Mouse (Mus musculus) splenic B cell, adult 2 months (primary cell): Measurements from ENCODE around the gene Myo1b.

Source experiments
- DNase-seq: peaks from one replicate; pipeline ENCODE4 v3.0.0-alpha.2; 2011; ENCODE audit warnings: low read depth, low spot score
- H3K27me3 ChIP-seq: 2 replicates; pipeline ENCODE4 v1.6.1; 2012; ENCODE audit warnings: mild to moderate bottlenecking, low read length, moderate library complexity, mixed read lengths; ENCODE audit not compliant: control insufficient read depth, poor library complexity, insufficient read depth, severe bottlenecking
- H3K36me3 ChIP-seq: 2 replicates; pipeline ENCODE4 v1.6.1; 2012; ENCODE audit warnings: mild to moderate bottlenecking, low read length, moderate library complexity, mixed read lengths; ENCODE audit not compliant: control insufficient read depth, poor library complexity, insufficient read depth, severe bottlenecking

Myo1b gene

GRCm38 (mm10) chr1:51753621-51754020 lies 162.2 kb downstream of the Myo1b start:
- Histone ChIP-seq H3K27me3 (no peaks in the 10 kb centered on the region; the same call in 1 of the 2 replicates), H3K36me3 (no peaks in the 10 kb centered on the region)
- no peak for DNase-seq

GRCm38 (mm10) chr1:51751006-51751405 lies 164.9 kb downstream of the Myo1b start:
- H3K27me3 ChIP-seq, result no peaks in the 10 kb centered on the region; the same call in 1 of the 2 replicates
- H3K36me3 ChIP-seq, result no peaks in the 10 kb centered on the region
- no peak for DNase-seq

GRCm38 (mm10) chr1:51748306-51748705 lies 167.6 kb downstream of the Myo1b start:
- Histone ChIP-seq H3K36me3 (no peaks in the 10 kb centered on the region), H3K27me3 (no peaks in the 10 kb centered on the region)
- no peak for DNase-seq

GRCm38 (mm10) chr1:51747494-51747893 lies 168.4 kb downstream of the Myo1b start:
- Histone ChIP-seq H3K27me3 (no peaks in the 10 kb centered on the region), H3K36me3 (no peaks in the 10 kb centered on the region)
- no peak for DNase-seq

- no peak for DNase-seq
- Histone ChIP-seq H3K27me3 (no peaks in the 10 kb centered on the region), H3K36me3 (no peaks in the 10 kb centered on the region)
These were observed 169.1 kb downstream of the Myo1b start for GRCm38 (mm10) chr1:51746711-51747240.

- no peaks in the 10 kb centered on the region for H3K27me3 ChIP-seq
- DNase-seq, result no peak
- no peaks in the 10 kb centered on the region for H3K36me3 ChIP-seq
These were observed 172.0 kb downstream of the Myo1b start for GRCm38 (mm10) chr1:51743756-51744425.

GRCm38 (mm10) chr1:51742586-51742985 lies 173.3 kb downstream of the Myo1b start:
- Histone ChIP-seq H3K36me3 (no peaks in the 10 kb centered on the region), H3K27me3 (no peaks in the 10 kb centered on the region)
- no peak for DNase-seq

GRCm38 (mm10) chr1:51740626-51741231 lies 175.1 kb downstream of the Myo1b start:
- no peaks in the 10 kb centered on the region for H3K27me3 ChIP-seq
- no peak for DNase-seq
- H3K36me3 ChIP-seq, result no peaks in the 10 kb centered on the region

- no peaks in the 10 kb centered on the region for H3K36me3 ChIP-seq
- DNase-seq, result no peak
- H3K27me3 ChIP-seq, result no peaks in the 10 kb centered on the region
These were observed 176.5 kb downstream of the Myo1b start for GRCm38 (mm10) chr1:51739252-51739852.

GRCm38 (mm10) chr1:51736822-51737221 lies 179.0 kb downstream of the Myo1b start:
- Histone ChIP-seq H3K36me3 (no peaks in the 10 kb centered on the region), H3K27me3 (no peaks in the 10 kb centered on the region)
- no peak for DNase-seq

- Histone ChIP-seq H3K36me3 (no peaks in the 10 kb centered on the region), H3K27me3 (no peaks in the 10 kb centered on the region)
- DNase-seq, result no peak
These were observed 181.2 kb downstream of the Myo1b start for GRCm38 (mm10) chr1:51734721-51735120.

GRCm38 (mm10) chr1:51729407-51729806 lies 186.5 kb downstream of the Myo1b start:
- Histone ChIP-seq H3K27me3 (no peaks in the 10 kb centered on the region), H3K36me3 (no peaks in the 10 kb centered on the region)
- no peak for DNase-seq

GRCm38 (mm10) chr1:51728816-51729215 lies 187.1 kb downstream of the Myo1b start:
- no peaks in the 10 kb centered on the region for H3K36me3 ChIP-seq
- no peaks in the 10 kb centered on the region for H3K27me3 ChIP-seq
- no peak for DNase-seq

GRCm38 (mm10) chr1:51719897-51720673 lies 195.8 kb downstream of the Myo1b start:
- H3K27me3 ChIP-seq, result no peaks in the 10 kb centered on the region
- no peak for DNase-seq
- no peaks in the 10 kb centered on the region for H3K36me3 ChIP-seq

GRCm38 (mm10) chr1:51710831-51711230 lies 205.0 kb downstream of the Myo1b start:
- no peaks in the 10 kb centered on the region for H3K36me3 ChIP-seq
- H3K27me3 ChIP-seq, result no peaks in the 10 kb centered on the region
- no peak for DNase-seq
